Mouse (Mus musculus): ENCODE measurements at regions not wholly inside any gene's neighbourhood (a gene's known extent, or its start where the extent isn't known, plus 50 kb on each side); places are given as distances from the start of the nearest gene placed in this dataset.

- ATAC-seq (replicated peaks; ENCODE audit: low FRiP score, poor library complexity, severe bottlenecking), result no peak
These were observed 80.7 kb upstream of the Il12b start for GRCm38 (mm10) chr11:44319136-44319535.

- no peak for ATAC-seq (replicated peaks; ENCODE audit: low FRiP score, poor library complexity, severe bottlenecking)
These were observed 76.5 kb upstream of the Il12b start for GRCm38 (mm10) chr11:44323314-44323713.

- no peak for ATAC-seq (replicated peaks; ENCODE audit: low FRiP score, poor library complexity, severe bottlenecking)
These were observed 74.8 kb upstream of the Il12b start for GRCm38 (mm10) chr11:44325066-44325465.

- ATAC-seq (replicated peaks; ENCODE audit: low FRiP score, poor library complexity, severe bottlenecking), result no peak
These were observed 74.3 kb upstream of the Il12b start for GRCm38 (mm10) chr11:44325525-44325924.

- no peak for ATAC-seq (replicated peaks; ENCODE audit: low FRiP score, poor library complexity, severe bottlenecking)
These were observed 70.4 kb upstream of the Il12b start for GRCm38 (mm10) chr11:44329503-44329902.

- no peak for ATAC-seq (replicated peaks; ENCODE audit: low FRiP score, poor library complexity, severe bottlenecking)
These were observed 69.4 kb upstream of the Il12b start for GRCm38 (mm10) chr11:44330438-44330837.

GRCm38 (mm10) chr11:44330851-44331773 is 68.8 kb upstream of the Il12b start:
- ATAC-seq (replicated peaks; ENCODE audit: low FRiP score, poor library complexity, severe bottlenecking), result peak; percentile 66; the same call in 1 of the 2 replicates

- no peak for ATAC-seq (replicated peaks; ENCODE audit: low FRiP score, poor library complexity, severe bottlenecking)
These were observed 68.1 kb upstream of the Il12b start for GRCm38 (mm10) chr11:44331774-44332129.

GRCm38 (mm10) chr11:44340531-44340930 is 59.3 kb upstream of the Il12b start:
- no peak for ATAC-seq (replicated peaks; ENCODE audit: low FRiP score, poor library complexity, severe bottlenecking)

- no peak for ATAC-seq (replicated peaks; ENCODE audit: low FRiP score, poor library complexity, severe bottlenecking)
These were observed 51.6 kb upstream of the Il12b start for GRCm38 (mm10) chr11:44348308-44348707.

GRCm38 (mm10) chr11:44349546-44349945 is 50.3 kb upstream of the Il12b start:
- ATAC-seq (replicated peaks; ENCODE audit: low FRiP score, poor library complexity, severe bottlenecking), result no peak
